Mouse (Mus musculus): ENCODE measurements around the gene Pacsin2. TPM values are rescaled to one million over a fixed set of nuclear protein-coding genes. Genes with fewer than 3 reads are reported as not detected.
"Not testable (repeated sequence)": the region's sequence is repeated elsewhere in the genome, so short reads cannot be mapped to it uniquely, and the experiment has no call there.

The Pacsin2 gene
- polyA plus RNA-seq, 1 experiment, result 71.5 TPM

DNA sequence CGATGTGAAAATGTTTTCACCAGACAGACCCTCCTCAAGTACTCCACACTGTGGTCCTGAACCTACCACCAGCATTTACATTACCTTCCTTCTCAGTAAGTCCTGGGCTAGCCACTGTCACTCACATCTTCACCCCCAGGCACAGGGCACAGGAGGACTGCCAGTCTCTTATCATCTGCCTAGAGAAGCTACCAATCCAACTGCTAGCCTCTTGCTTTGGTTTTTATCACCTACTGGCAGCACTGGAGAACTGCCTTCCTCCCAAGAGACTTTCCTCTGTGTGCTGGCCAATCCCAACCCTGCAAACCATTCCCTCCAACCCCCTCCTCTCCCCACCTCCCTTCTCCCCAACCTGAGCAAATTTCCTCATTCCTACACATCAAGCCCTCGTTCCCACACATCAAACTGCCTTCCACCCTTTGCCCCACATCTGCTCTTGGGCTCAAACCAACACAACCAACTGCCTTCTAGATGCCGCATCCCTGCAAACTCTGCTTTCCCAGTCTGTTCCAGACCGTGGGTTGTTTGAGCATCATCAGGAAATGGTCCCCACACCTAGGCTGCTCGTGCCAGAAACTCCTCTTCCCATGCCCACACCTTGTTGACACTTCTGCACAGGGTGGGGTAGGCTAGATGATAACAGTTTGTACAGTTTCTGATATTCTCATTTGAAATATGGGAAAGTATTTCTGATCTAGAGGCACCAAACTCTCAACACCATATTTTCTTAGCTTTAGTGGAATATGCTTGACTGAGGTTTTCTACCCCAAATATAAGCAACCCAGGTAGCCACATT lies 40.6 kb downstream of the Pacsin2 start:
- no peak for DNase-seq (ENCODE audit: low spot score)

DNA sequence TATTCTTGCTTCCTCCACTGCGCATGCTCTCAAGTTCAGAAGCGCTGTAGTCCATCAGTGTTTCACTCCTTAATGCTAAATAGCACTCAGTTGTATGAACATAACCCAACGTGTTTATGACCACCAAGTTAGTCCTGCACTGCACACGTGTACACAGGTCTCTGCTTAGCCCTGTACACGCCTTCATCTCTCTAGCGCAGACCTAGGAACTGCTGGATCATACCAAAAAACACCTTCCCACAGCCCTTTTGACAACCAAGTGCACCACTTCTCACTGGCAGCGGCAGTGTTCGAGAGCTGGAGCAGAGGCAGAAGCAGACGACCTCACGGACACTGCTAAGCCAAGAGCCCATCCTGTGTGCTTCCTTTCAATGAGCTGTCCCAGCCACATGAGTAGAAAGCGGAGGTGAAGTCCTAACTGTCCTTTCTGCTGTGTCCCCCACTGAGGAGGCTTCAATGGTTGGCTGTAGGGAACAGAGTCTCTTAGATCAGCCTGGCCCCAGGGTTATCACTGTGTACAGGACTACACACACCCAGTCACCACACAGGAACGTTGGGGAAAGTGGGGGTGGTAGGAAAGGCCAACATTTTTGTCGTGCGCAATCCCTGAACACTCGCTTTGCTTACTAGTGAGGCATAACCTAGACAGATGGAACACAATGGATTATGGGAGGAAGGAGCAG lies 42.0 kb downstream of the Pacsin2 start:
- no peak for DNase-seq (ENCODE audit: low spot score)

DNA sequence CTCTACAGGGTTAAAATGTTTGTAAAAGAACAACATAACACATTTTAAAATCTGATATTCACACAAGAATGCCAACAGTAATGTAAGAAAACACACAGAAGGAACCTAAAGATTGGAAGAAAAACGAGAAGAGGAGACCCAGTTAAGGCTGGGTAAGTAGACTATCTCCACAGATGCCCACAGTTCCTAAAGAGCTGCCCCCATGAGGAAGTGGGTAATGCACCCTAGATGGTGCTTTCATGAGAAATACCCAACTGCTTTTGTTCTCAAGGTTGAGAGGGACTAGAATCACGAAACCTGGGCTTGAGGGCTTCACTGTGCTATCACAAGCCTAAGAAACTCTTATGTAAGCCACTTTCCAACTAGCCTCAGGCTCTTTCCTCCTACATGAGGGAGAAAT lies 44.8 kb downstream of the Pacsin2 start:
- DNase-seq (ENCODE audit: low spot score), result no peak

DNA sequence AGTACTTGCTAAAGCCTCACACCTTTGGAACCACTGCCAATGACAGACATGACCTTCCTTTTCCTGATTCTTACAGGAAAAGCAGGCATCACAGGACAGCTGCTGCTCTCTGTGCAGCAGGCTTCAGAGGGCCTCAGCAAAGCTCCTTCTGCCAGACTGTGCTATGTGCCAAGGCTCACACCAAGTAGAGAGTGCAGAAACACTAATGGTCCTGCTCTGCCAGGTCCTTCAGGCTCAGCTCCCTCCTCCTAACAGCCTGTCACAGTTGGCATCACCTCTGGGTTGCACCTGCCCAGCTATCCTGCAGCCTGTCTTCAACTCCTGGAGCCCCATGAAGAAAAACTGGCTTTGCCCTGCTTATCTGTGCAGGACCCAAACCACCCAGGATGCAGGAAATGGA lies 45.7 kb downstream of the Pacsin2 start:
- no peak for DNase-seq (ENCODE audit: low spot score)

GRCm38 (mm10) chr15:83417916-83418315 lies 46.5 kb downstream of the Pacsin2 start:
- DNase-seq (ENCODE audit: low spot score), result no peak

GRCm38 (mm10) chr15:83417407-83417806 lies 47.0 kb downstream of the Pacsin2 start:
- DNase-seq (ENCODE audit: low spot score), result no peak

GRCm38 (mm10) chr15:83415391-83415790 lies 49.0 kb downstream of the Pacsin2 start:
- no peak for DNase-seq (ENCODE audit: low spot score)

DNA sequence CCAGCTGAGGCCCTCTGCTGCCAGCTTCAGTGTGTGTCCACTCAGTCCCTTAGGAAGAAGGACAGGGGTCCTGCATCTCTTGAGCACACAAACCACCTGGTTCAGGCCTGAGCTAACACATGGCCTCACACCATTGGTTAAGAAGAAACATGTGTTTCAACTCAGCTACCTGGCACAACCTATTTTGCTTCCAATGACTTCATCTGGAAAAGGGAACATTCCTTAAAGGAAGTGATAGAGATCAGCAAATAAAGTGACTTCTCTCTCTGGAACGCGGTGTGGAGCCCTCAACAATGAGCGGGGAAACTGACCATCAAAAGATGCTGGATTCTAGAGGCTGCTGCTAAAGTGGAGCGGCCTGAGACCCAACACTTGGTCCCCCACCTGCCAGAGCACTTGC lies 52.8 kb downstream of the Pacsin2 start:
- DNase-seq (ENCODE audit: low spot score), result no peak

DNA sequence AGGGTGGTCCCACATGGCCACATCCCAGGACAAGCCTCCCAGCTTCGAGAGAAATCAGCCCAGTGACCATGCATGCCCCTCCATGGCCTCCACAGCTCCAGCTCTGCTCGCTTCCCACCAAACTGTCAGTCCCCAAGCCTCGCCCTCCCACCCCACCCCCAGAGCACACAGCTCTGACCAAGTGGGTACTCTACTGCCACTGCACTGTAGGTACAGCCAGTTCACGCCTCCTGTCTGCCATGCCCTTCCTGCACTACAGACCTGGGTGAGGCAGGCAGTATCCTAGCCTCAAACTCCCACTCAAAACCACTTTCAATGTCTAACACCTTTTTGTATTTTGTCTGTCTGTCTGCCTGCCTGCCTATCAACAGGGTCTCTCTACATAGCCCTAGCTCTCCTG lies 53.7 kb downstream of the Pacsin2 start:
- no peak for DNase-seq (ENCODE audit: low spot score)

- DNase-seq (ENCODE audit: low spot score), result no peak
These were observed 54.1 kb downstream of the Pacsin2 start for GRCm38 (mm10) chr15:83410270-83410669.

- no peak for DNase-seq (ENCODE audit: low spot score)
These were observed 55.5 kb downstream of the Pacsin2 start for GRCm38 (mm10) chr15:83408692-83409442.

- no peak for DNase-seq (ENCODE audit: low spot score)
These were observed 56.2 kb downstream of the Pacsin2 start for GRCm38 (mm10) chr15:83408216-83408615.

- no peak for DNase-seq (ENCODE audit: low spot score)
These were observed 56.9 kb downstream of the Pacsin2 start for GRCm38 (mm10) chr15:83407502-83407901.

- DNase-seq (ENCODE audit: low spot score), result not testable (repeated sequence)
These were observed 58.5 kb downstream of the Pacsin2 start for GRCm38 (mm10) chr15:83405866-83406265.

- DNase-seq (ENCODE audit: low spot score), result no peak
These were observed 60.4 kb downstream of the Pacsin2 start for GRCm38 (mm10) chr15:83404008-83404407.

GRCm38 (mm10) chr15:83403016-83403415 lies 61.4 kb downstream of the Pacsin2 start:
- no peak for DNase-seq (ENCODE audit: low spot score)

GRCm38 (mm10) chr15:83392722-83393121 lies 71.7 kb downstream of the Pacsin2 start:
- no peak for DNase-seq (ENCODE audit: low spot score)

- no peak for DNase-seq (ENCODE audit: low spot score)
These were observed 76.5 kb downstream of the Pacsin2 start for GRCm38 (mm10) chr15:83387911-83388310.

- no peak for DNase-seq (ENCODE audit: low spot score)
These were observed 80.8 kb downstream of the Pacsin2 start for GRCm38 (mm10) chr15:83383633-83384032.

GRCm38 (mm10) chr15:83383136-83383535 lies 81.3 kb downstream of the Pacsin2 start:
- DNase-seq (ENCODE audit: low spot score), result no peak

- no peak for DNase-seq (ENCODE audit: low spot score)
These were observed 81.9 kb downstream of the Pacsin2 start for GRCm38 (mm10) chr15:83382467-83382866.

DNA sequence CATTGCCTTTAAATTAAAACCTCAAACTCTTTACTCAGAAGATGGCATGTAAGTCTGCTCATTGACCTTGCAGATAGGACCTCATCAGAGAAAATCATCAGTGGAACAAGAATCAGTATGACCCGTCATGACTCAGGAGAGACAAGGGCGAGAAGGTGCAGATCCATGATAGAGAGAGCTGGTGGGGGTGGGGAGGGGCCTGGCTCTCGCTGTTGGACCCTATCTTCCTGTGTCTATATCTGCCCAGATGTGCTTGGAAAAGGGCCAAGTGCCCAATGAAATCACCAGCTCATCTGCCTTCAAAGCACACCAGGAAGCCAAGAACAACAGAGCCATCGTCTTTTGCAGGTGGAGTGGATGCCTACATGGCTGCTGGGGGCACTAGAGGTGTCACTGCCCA lies 87.3 kb downstream of the Pacsin2 start:
- DNase-seq (ENCODE audit: low spot score), result no peak

DNA sequence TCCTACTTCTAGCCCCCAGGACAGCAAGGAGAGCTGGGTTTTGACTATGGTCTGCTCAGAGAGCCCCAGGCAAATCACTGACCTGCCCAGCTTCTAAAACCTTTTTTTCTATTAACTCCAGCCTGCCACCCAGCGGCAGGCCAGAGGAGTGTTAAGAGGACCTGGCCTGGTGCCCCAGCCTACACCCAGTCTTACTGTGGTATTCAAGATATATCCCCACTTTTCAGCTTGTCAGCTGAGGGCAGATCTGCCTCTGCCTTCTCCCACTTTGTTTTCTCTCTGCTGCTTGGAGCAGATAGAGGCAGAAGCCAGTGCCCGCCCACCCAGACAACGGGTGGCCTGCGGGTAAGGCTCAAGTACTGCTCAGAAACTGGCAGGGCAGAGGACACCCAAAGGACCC lies 89.3 kb downstream of the Pacsin2 start:
- DNase-seq (ENCODE audit: low spot score), result peak; percentile 51
